Mouse (Mus musculus) small intestine, adult 2 months (tissue): ENCODE measurements around the gene Gm45837.

Source experiments
- CTCF ChIP-seq: fragments of 200-500 bp; IDR thresholded peaks from 2 replicates; pipeline ENCODE4 v1.5.1; 2012; ENCODE audit warnings: low read depth, mild to moderate bottlenecking, control low read depth, inconsistent platforms, low read length, moderate library complexity, mixed read lengths; ENCODE audit not compliant: insufficient replicate concordance, insufficient read length; ENCODE audit errors: extremely low read depth
- POLR2A ChIP-seq: fragments of 200-500 bp; IDR thresholded peaks from 2 replicates; pipeline ENCODE4 v1.6.1; 2012; ENCODE audit warnings: low read depth, mild to moderate bottlenecking, control low read depth, inconsistent platforms, low read length, moderate library complexity

- TF ChIP-seq POLR2A (no peak), CTCF (peak; percentile 82; the same call in 1 of the 2 replicates)
Observed at GRCm38 (mm10) chr7:101427736-101428135, 17.1 kb downstream of the Gm45837 start.
